Mouse (Mus musculus): ENCODE measurements around the gene Lta. TPM values are rescaled to one million over a fixed set of nuclear protein-coding genes. Genes with fewer than 3 reads are reported as not detected.

Lta gene
- polyA plus RNA-seq, 1 experiment from 2014 or later, result not detected

DNA sequence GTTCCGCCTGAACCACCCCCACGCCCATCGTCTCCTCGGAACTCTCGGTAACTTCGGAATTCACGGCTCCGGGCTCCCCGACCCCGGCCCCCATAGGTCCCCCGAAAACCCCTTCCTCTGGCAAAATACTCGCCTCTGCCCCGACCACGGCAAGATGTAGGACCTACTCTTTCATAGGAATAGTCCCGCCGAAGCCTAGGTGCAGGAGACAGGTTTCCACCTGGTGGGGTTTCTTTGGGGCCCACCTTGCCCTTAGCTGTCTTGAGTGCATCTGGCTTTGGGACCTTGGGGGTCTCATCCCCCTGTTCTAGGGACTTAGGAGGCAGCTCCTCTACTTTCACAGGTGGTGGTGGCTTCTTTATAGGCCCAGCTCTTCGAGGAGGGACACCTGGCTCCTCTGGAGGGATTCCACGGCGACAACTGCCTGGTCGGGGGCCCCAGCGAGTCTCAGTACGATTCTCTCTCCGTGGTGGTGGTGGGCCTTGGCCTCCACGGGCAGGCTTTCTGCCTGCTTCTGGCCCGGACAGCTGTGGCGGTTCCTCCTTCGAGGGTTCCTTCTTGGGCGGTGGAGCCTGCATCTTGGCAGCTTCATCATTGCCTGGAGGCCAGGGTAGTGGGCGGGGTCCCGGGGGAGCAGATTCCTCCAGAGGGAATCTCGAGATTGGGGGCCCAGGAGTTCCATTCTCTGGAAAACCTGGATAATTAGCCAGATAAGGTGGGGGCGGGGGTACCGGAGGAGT lies 48.5 kb downstream of the Lta start:
- H3K9me3 ChIP-seq (replicated peaks; ENCODE audit: control insufficient read depth, low read length), result no peaks in the 10 kb centered on the region
- no peaks in the 10 kb centered on the region for H3K27me3 ChIP-seq (ENCODE audit: control insufficient read depth, insufficient read depth, low read depth, low read length)
- H3K27ac ChIP-seq (ENCODE audit: low read length), result no peak overlapping the region
- no peak for ATAC-seq (ENCODE audit: low read depth)
- 88% methylated on average over 33 of the region's 33 CpGs for WGBS (ENCODE audit: insufficient replicate concordance)
- no peak overlapping the region for H3K9ac ChIP-seq (ENCODE audit: low read depth, low read length)
- peaks cover 96% of the 10 kb centered on the region for H3K36me3 ChIP-seq (ENCODE audit: control insufficient read depth, insufficient read depth)
- no peaks in the 10 kb centered on the region for H3K4me1 ChIP-seq (ENCODE audit: control insufficient read depth, low read depth, low read length)
- no peak overlapping the region for H3K4me3 ChIP-seq (ENCODE audit: low read depth, low read length)
- no peak overlapping the region for H3K4me2 ChIP-seq (ENCODE audit: low read depth, low read length)

GRCm38 (mm10) chr17:35155451-35155850 lies 49.7 kb downstream of the Lta start:
- Histone ChIP-seq H3K27ac (ENCODE audit: low read length) (no peak overlapping the region), H3K4me2 (ENCODE audit: low read depth, low read length) (no peak overlapping the region), H3K36me3 (ENCODE audit: control insufficient read depth, insufficient read depth) (peaks cover 91% of the 10 kb centered on the region), H3K9me3 (replicated peaks; ENCODE audit: control insufficient read depth, low read length) (no peaks in the 10 kb centered on the region), H3K9ac (ENCODE audit: low read depth, low read length) (no peak overlapping the region), H3K27me3 (ENCODE audit: control insufficient read depth, insufficient read depth, low read depth, low read length) (no peaks in the 10 kb centered on the region), H3K4me1 (ENCODE audit: control insufficient read depth, low read depth, low read length) (no peaks in the 10 kb centered on the region), H3K4me3 (ENCODE audit: low read depth, low read length) (no peak overlapping the region)
- 88% methylated on average over 12 of the region's 12 CpGs for WGBS (ENCODE audit: insufficient replicate concordance)
- no peak for ATAC-seq (ENCODE audit: low read depth)

- WGBS (ENCODE audit: insufficient replicate concordance), result 81% methylated on average over 7 of the region's 7 CpGs
- Histone ChIP-seq H3K27me3 (ENCODE audit: control insufficient read depth, insufficient read depth, low read depth, low read length) (no peaks in the 10 kb centered on the region), H3K36me3 (ENCODE audit: control insufficient read depth, insufficient read depth) (peaks cover 91% of the 10 kb centered on the region), H3K4me3 (ENCODE audit: low read depth, low read length) (no peak overlapping the region), H3K27ac (ENCODE audit: low read length) (no peak overlapping the region), H3K4me1 (ENCODE audit: control insufficient read depth, low read depth, low read length) (no peaks in the 10 kb centered on the region), H3K4me2 (ENCODE audit: low read depth, low read length) (no peak overlapping the region), H3K9ac (ENCODE audit: low read depth, low read length) (no peak overlapping the region), H3K9me3 (replicated peaks; ENCODE audit: control insufficient read depth, low read length) (no peaks in the 10 kb centered on the region)
- no peak for ATAC-seq (ENCODE audit: low read depth)
Measured at GRCm38 (mm10) chr17:35154616-35155015, 50.5 kb downstream of the Lta start.

GRCm38 (mm10) chr17:35153931-35154330 lies 51.2 kb downstream of the Lta start:
- 82% methylated on average over 4 of the region's 4 CpGs for WGBS (ENCODE audit: insufficient replicate concordance)
- ATAC-seq (ENCODE audit: low read depth), result no peak

More at GRCm38 (mm10) chr17:35153931-35154330, 51.2 kb downstream of the Lta start:
- peaks cover 90% of the 10 kb centered on the region for H3K36me3 ChIP-seq (ENCODE audit: control insufficient read depth, insufficient read depth)
- no peaks in the 10 kb centered on the region for H3K4me1 ChIP-seq (ENCODE audit: control insufficient read depth, low read depth, low read length)
- no peaks in the 10 kb centered on the region for H3K27me3 ChIP-seq (ENCODE audit: control insufficient read depth, insufficient read depth, low read depth, low read length)
- H3K27ac ChIP-seq (ENCODE audit: low read length), result no peak overlapping the region
- H3K4me2 ChIP-seq (ENCODE audit: low read depth, low read length), result no peak overlapping the region
- no peak overlapping the region for H3K9ac ChIP-seq (ENCODE audit: low read depth, low read length)
- no peaks in the 10 kb centered on the region for H3K9me3 ChIP-seq (replicated peaks; ENCODE audit: control insufficient read depth, low read length)
- H3K4me3 ChIP-seq (ENCODE audit: low read depth, low read length), result no peak overlapping the region

Small RNA genes lying within 50 kb of the gene (microRNA-seq; reads per million reads assigned to microRNA genes)
- gene Mir6973a, result not detected
- gene Mir6974, result not detected
- gene Mir6975, result 2.2 reads per million
- 0.98 reads per million for gene Mir8094

Other genes with a start within 250 kb of the Lta start
- gene Hspa1b, start 246.1 kb downstream of the Lta start, polyA plus RNA-seq (2015; fragmentation: Nextera tagmentation; extraction: Ambion mirVana), result 0.05 TPM in 1 of 2 replicates, not detected in the other
- not detected in 2 replicates for gene Gm20481, start 235.4 kb downstream of the Lta start, polyA plus RNA-seq (2015; fragmentation: Nextera tagmentation; extraction: Ambion mirVana)
- 0.87 and 1.5 TPM in 2 replicates for gene Hspa1a, start 233.2 kb downstream of the Lta start, polyA plus RNA-seq (2015; fragmentation: Nextera tagmentation; extraction: Ambion mirVana)
- gene Hspa1l, start 232.6 kb downstream of the Lta start, polyA plus RNA-seq (2015; fragmentation: Nextera tagmentation; extraction: Ambion mirVana), result 0.21 and 0.27 TPM in 2 replicates
- gene Lsm2, start 223.5 kb downstream of the Lta start, polyA plus RNA-seq (2015; fragmentation: Nextera tagmentation; extraction: Ambion mirVana), result 97.6 and 103 TPM in 2 replicates
- 82.2 and 90.1 TPM in 2 replicates for gene Vars, start 204.4 kb downstream of the Lta start, polyA plus RNA-seq (2015; fragmentation: Nextera tagmentation; extraction: Ambion mirVana)
- gene Vwa7, start 188.8 kb downstream of the Lta start, polyA plus RNA-seq (2015; fragmentation: Nextera tagmentation; extraction: Ambion mirVana), result 0.09 and 0.13 TPM in 2 replicates
- gene Sapcd1, start 177.3 kb downstream of the Lta start, polyA plus RNA-seq (2015; fragmentation: Nextera tagmentation; extraction: Ambion mirVana), result 2.2 and 2.6 TPM in 2 replicates
- gene Msh5, start 158.6 kb downstream of the Lta start, polyA plus RNA-seq (2015; fragmentation: Nextera tagmentation; extraction: Ambion mirVana), result 4.2 and 4.6 TPM in 2 replicates
- 112 and 121 TPM in 2 replicates for gene Clic1, start 155.4 kb downstream of the Lta start, polyA plus RNA-seq (2015; fragmentation: Nextera tagmentation; extraction: Ambion mirVana)
- 16.3 and 18.1 TPM in 2 replicates for gene Ddah2, start 146.3 kb downstream of the Lta start, polyA plus RNA-seq (2015; fragmentation: Nextera tagmentation; extraction: Ambion mirVana)
- gene Ly6g6c, start 140.0 kb downstream of the Lta start, polyA plus RNA-seq (2015; fragmentation: Nextera tagmentation; extraction: Ambion mirVana), result 0.24 and 0.37 TPM in 2 replicates
- gene Mpig6b, start 139.2 kb downstream of the Lta start, polyA plus RNA-seq (2015; fragmentation: Nextera tagmentation; extraction: Ambion mirVana), result 3.4 and 4.5 TPM in 2 replicates
- gene Ly6g6e, start 128.4 kb downstream of the Lta start, polyA plus RNA-seq (2015; fragmentation: Nextera tagmentation; extraction: Ambion mirVana), result 0.17 TPM in 1 of 2 replicates, not detected in the other
- 0.55 and 0.77 TPM in 2 replicates for gene Ly6g6d, start 127.3 kb downstream of the Lta start, polyA plus RNA-seq (2015; fragmentation: Nextera tagmentation; extraction: Ambion mirVana)
- gene Ly6g6f, start 119.7 kb downstream of the Lta start, polyA plus RNA-seq (2015; fragmentation: Nextera tagmentation; extraction: Ambion mirVana), result 4.0 and 5.7 TPM in 2 replicates
- 47.4 and 52.1 TPM in 2 replicates for gene Abhd16a, start 116.1 kb downstream of the Lta start, polyA plus RNA-seq (2015; fragmentation: Nextera tagmentation; extraction: Ambion mirVana)
- gene Ly6g5c, start 97.1 kb downstream of the Lta start, polyA plus RNA-seq (2015; fragmentation: Nextera tagmentation; extraction: Ambion mirVana), result not detected in 2 replicates
- 0.33 and 0.35 TPM in 2 replicates for gene Ly6g5b, start 89.9 kb downstream of the Lta start, polyA plus RNA-seq (2015; fragmentation: Nextera tagmentation; extraction: Ambion mirVana)
- 12.4 and 12.9 TPM in 2 replicates for gene Gpank1, start 83.9 kb downstream of the Lta start, polyA plus RNA-seq (2015; fragmentation: Nextera tagmentation; extraction: Ambion mirVana)
- gene Csnk2b, start 83.3 kb downstream of the Lta start, polyA plus RNA-seq (2015; fragmentation: Nextera tagmentation; extraction: Ambion mirVana), result 115 and 123 TPM in 2 replicates
- gene D17H6S53E, start 79.0 kb downstream of the Lta start, polyA plus RNA-seq (2015; fragmentation: Nextera tagmentation; extraction: Ambion mirVana), result 2.7 TPM in 2 replicates
- 959 and 972 TPM in 2 replicates for gene Apom, start 73.3 kb downstream of the Lta start, polyA plus RNA-seq (2015; fragmentation: Nextera tagmentation; extraction: Ambion mirVana)
- gene Bag6, start 70.2 kb downstream of the Lta start, polyA plus RNA-seq (2015; fragmentation: Nextera tagmentation; extraction: Ambion mirVana), result 19.7 and 21.4 TPM in 2 replicates
- 38.4 and 45.0 TPM in 2 replicates for gene Prrc2a, start 40.5 kb downstream of the Lta start, polyA plus RNA-seq (2015; fragmentation: Nextera tagmentation; extraction: Ambion mirVana)
- 22.8 and 23.2 TPM in 2 replicates for gene Aif1, start 29.3 kb downstream of the Lta start, polyA plus RNA-seq (2015; fragmentation: Nextera tagmentation; extraction: Ambion mirVana)
- 38.8 and 41.4 TPM in 2 replicates for gene Lst1, start 16.9 kb downstream of the Lta start, polyA plus RNA-seq (2015; fragmentation: Nextera tagmentation; extraction: Ambion mirVana)
- gene Ltb, start 10.9 kb downstream of the Lta start, polyA plus RNA-seq (2015; fragmentation: Nextera tagmentation; extraction: Ambion mirVana), result 1.2 and 2.4 TPM in 2 replicates
- 0.36 and 0.48 TPM in 2 replicates for gene Tnf, start 3.3 kb downstream of the Lta start, polyA plus RNA-seq (2015; fragmentation: Nextera tagmentation; extraction: Ambion mirVana)
- gene Gm16181, start 15.5 kb upstream of the Lta start, polyA plus RNA-seq (2015; fragmentation: Nextera tagmentation; extraction: Ambion mirVana), result not detected in 2 replicates
- gene Atp6v1g2, start 28.3 kb upstream of the Lta start, polyA plus RNA-seq (2015; fragmentation: Nextera tagmentation; extraction: Ambion mirVana), result 0.58 and 1.0 TPM in 2 replicates
- gene Nfkbil1, start 30.4 kb upstream of the Lta start, polyA plus RNA-seq (2015; fragmentation: Nextera tagmentation; extraction: Ambion mirVana), result 2.8 and 2.9 TPM in 2 replicates
- 128 and 133 TPM in 2 replicates for gene Ddx39b, start 36.4 kb upstream of the Lta start, polyA plus RNA-seq (2015; fragmentation: Nextera tagmentation; extraction: Ambion mirVana)
- 98.3 and 107 TPM in 2 replicates for gene H2-D1, start 57.4 kb upstream of the Lta start, polyA plus RNA-seq (2015; fragmentation: Nextera tagmentation; extraction: Ambion mirVana)
- 0.56 and 0.77 TPM in 2 replicates for gene H2-Q1, start 115.1 kb upstream of the Lta start, polyA plus RNA-seq (2015; fragmentation: Nextera tagmentation; extraction: Ambion mirVana)
- 1.3 and 2.6 TPM in 2 replicates for gene H2-Q2, start 136.9 kb upstream of the Lta start, polyA plus RNA-seq (2015; fragmentation: Nextera tagmentation; extraction: Ambion mirVana)
- gene H2-Q4, start 174.3 kb upstream of the Lta start, polyA plus RNA-seq (2015; fragmentation: Nextera tagmentation; extraction: Ambion mirVana), result 2.1 and 2.5 TPM in 2 replicates
- gene H2-Q6, start 219.5 kb upstream of the Lta start, polyA plus RNA-seq (2015; fragmentation: Nextera tagmentation; extraction: Ambion mirVana), result 8.7 and 9.7 TPM in 2 replicates
- gene H2-Q7, start 233.8 kb upstream of the Lta start, polyA plus RNA-seq (2015; fragmentation: Nextera tagmentation; extraction: Ambion mirVana), result 16.0 and 16.6 TPM in 2 replicates